Mouse (Mus musculus) forebrain, embryonic 13.5 days (tissue): ENCODE data around the gene Krt18. TPM values are rescaled to one million over a fixed set of nuclear protein-coding genes. Genes with fewer than 3 reads are reported as not detected.

Experiments
- ATAC-seq: fragments of 200-750 bp; cut with Nextera tagmentation; 2 replicates; pipeline ENCODE4 v1.8.0; 2017
- H3K27ac ChIP-seq: fragments of 300-500 bp; sonication (generic); 2 replicates; pipeline ENCODE4 v1.5.1; 2015; ENCODE audit warnings: inconsistent platforms, mild to moderate bottlenecking, moderate library complexity
- H3K27me3 ChIP-seq: fragments of 300-500 bp; sonication (generic); 2 replicates; pipeline ENCODE4 v1.6.1; 2015; ENCODE audit warnings: mild to moderate bottlenecking, inconsistent platforms
- H3K36me3 ChIP-seq: fragments of 300-500 bp; sonication (generic); 2 replicates; pipeline ENCODE4 v1.6.1; 2015; ENCODE audit warnings: mild to moderate bottlenecking, inconsistent platforms; ENCODE audit not compliant: poor library complexity, severe bottlenecking
- H3K4me1 ChIP-seq: fragments of 300-500 bp; sonication (generic); 2 replicates; pipeline ENCODE4 v1.6.1; 2015; ENCODE audit warnings: inconsistent platforms
- H3K4me2 ChIP-seq: fragments of 300-500 bp; sonication (generic); 2 replicates; pipeline ENCODE4 v1.6.1; 2015; ENCODE audit warnings: inconsistent platforms, mild to moderate bottlenecking, moderate library complexity
- H3K4me3 ChIP-seq: fragments of 300-500 bp; sonication (generic); 2 replicates; pipeline ENCODE4 v1.5.1; 2015; ENCODE audit warnings: mild to moderate bottlenecking, inconsistent platforms
- H3K9ac ChIP-seq: fragments of 300-500 bp; sonication (generic); 2 replicates; pipeline ENCODE4 v1.6.1; 2015; ENCODE audit warnings: mild to moderate bottlenecking, inconsistent platforms
- H3K9me3 ChIP-seq: fragments of 300-500 bp; sonication (generic); replicated peaks from 2 replicates; pipeline ENCODE4 v1.6.1; 2016; ENCODE audit warnings: inconsistent platforms
- WGBS: fragments of 180-500 bp; shearing (Covaris S2); methylation state at CpG from one replicate; pipeline ENCODE4 v1.1.7; 2015; 5-methylcytosine and 5-hydroxymethylcytosine counted together
- polyA plus RNA-seq: library from polyadenylated mRNA; unstranded; fragments of >200 nt; fragmentation: Nextera tagmentation; extraction: Ambion mirVana; gene quantifications from 2 replicates; pipeline ENCODE4 v1.2.1, GENCODE M21; 2015

Gene Krt18
- polyA plus RNA-seq, 1 experiment from 2014 or later, result 2.4 TPM

DNA sequence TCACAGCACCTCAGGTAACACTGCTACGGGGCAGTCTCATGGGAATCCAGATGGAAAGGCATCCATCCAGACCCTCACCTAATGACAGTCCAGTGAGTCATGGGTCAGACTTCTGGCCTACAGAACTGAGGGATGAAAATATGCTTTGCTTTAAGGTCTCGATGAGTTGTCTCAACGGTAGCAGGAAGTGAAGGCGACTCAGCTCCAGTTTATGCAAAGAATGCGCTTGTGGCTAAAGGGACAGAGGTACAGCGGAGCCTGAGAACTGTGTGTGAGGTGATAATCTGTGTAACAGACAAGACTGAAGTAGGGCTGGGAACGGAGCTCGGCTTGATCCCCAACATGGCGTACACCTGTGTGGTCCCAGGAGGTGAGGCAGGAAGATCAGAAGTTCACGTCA lies 17.7 kb downstream of the Krt18 start:
- no peak for ATAC-seq
- Histone ChIP-seq H3K9me3 (no peaks in the 10 kb centered on the region), H3K9ac (no peak overlapping the region), H3K36me3 (no peaks in the 10 kb centered on the region), H3K27ac (no peak overlapping the region), H3K4me3 (no peak overlapping the region), H3K4me1 (no peaks in the 10 kb centered on the region), H3K27me3 (no peaks in the 10 kb centered on the region), H3K4me2 (no peak overlapping the region)
- 96% methylated on average over 10 of the region's 10 CpGs for WGBS

- H3K9me3 ChIP-seq, result no peaks in the 10 kb centered on the region
- H3K27ac ChIP-seq, result no peak overlapping the region
- 0 out of 2 replicates have a peak, but pooled peaks cover 2% of the 10 kb centered on the region for H3K4me1 ChIP-seq
- H3K27me3 ChIP-seq, result no peaks in the 10 kb centered on the region
- H3K4me3 ChIP-seq, result no peak overlapping the region
- no peak for ATAC-seq
- no peaks in the 10 kb centered on the region for H3K36me3 ChIP-seq
- H3K4me2 ChIP-seq, result no peak overlapping the region
- 89% methylated on average over 6 of the region's 6 CpGs for WGBS
- no peak overlapping the region for H3K9ac ChIP-seq
These were observed 20.0 kb downstream of the Krt18 start for GRCm38 (mm10) chr15:102048006-102048405.

DNA sequence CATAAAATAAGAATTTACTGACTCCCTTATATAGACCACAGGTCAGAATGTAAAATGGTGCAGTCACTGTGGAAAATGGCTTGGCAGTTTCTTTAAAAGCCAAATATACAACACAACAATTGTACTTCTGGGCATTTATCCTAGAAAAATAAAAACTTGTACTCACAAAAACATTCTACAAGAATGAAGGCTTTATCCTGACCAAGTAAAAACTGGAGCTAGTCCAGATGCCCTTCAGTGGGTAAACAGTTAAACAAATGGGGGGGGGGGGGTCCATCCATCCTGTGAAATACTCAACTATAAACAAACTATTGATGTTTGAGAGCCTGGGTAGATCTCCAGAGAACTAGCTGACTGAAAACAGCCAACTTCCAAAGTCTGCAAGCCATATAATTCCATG lies 21.9 kb downstream of the Krt18 start:
- ATAC-seq, result no peak
- Histone ChIP-seq H3K9ac (no peak overlapping the region), H3K4me2 (no peak overlapping the region), H3K4me1 (0 out of 2 replicates have a peak, but pooled peaks cover 2% of the 10 kb centered on the region), H3K36me3 (no peaks in the 10 kb centered on the region), H3K4me3 (no peak overlapping the region), H3K27ac (no peak overlapping the region), H3K27me3 (no peaks in the 10 kb centered on the region), H3K9me3 (no peaks in the 10 kb centered on the region)

DNA sequence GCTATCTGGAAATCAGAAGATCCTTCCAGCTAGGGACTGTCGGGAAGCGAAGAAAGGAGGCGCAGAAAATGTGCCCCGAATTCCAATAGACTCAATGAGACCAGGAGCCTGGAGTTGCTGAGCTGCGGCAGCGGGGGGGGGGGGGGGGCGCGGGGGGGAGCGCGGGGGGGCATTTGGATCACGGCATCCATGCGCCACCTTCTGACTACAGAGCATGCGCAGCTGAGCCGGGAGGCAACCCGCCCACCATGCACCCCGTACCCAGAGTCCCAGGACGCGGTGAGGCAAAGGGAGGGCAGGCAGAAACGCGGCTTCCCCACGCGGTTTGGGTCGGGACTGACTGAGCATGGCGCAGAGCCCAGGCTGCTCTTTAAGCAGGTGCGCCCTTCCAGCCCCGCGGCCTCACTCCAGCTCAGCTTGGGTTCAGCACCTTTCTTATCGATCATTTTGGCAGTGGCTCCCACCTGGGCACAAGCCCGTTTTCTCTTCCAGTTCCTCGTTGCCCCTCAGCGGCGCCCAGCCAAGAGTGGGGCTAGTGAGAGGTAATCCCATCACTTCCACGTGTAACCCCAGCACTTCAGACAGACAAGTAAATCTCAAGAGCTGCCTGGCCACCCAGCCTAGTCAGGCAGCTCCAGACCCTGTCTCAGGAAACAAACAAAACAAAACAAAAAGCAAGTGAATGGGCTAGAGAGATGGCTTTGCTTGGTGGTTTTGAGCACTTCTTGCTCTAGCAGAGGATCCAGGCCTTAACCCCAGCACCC lies 24.1 kb downstream of the Krt18 start:
- Histone ChIP-seq H3K27me3 (no peaks in the 10 kb centered on the region), H3K36me3 (no peaks in the 10 kb centered on the region), H3K4me3 (peak overlapping the region; percentile 48), H3K9me3 (no peaks in the 10 kb centered on the region), H3K9ac (peak overlapping the region; percentile 68), H3K4me1 (0 out of 2 replicates have a peak, but pooled peaks cover 2% of the 10 kb centered on the region), H3K27ac (peak overlapping the region; percentile 41; the same call in 1 of the 2 replicates), H3K4me2 (peak overlapping the region; percentile 71)
- ATAC-seq, result peak; percentile 87
- under 1% methylated on average over 30 of the region's 33 CpGs for WGBS

GRCm38 (mm10) chr15:102056495-102057174 lies 28.7 kb downstream of the Krt18 start:
- Histone ChIP-seq H3K4me1 (no peaks in the 10 kb centered on the region), H3K36me3 (no peaks in the 10 kb centered on the region), H3K4me3 (no peak overlapping the region), H3K27ac (no peak overlapping the region), H3K9me3 (no peaks in the 10 kb centered on the region), H3K4me2 (no peak overlapping the region), H3K9ac (no peak overlapping the region), H3K27me3 (no peaks in the 10 kb centered on the region)
- 92% methylated on average over 15 of the region's 15 CpGs for WGBS
- ATAC-seq, result no peak

DNA sequence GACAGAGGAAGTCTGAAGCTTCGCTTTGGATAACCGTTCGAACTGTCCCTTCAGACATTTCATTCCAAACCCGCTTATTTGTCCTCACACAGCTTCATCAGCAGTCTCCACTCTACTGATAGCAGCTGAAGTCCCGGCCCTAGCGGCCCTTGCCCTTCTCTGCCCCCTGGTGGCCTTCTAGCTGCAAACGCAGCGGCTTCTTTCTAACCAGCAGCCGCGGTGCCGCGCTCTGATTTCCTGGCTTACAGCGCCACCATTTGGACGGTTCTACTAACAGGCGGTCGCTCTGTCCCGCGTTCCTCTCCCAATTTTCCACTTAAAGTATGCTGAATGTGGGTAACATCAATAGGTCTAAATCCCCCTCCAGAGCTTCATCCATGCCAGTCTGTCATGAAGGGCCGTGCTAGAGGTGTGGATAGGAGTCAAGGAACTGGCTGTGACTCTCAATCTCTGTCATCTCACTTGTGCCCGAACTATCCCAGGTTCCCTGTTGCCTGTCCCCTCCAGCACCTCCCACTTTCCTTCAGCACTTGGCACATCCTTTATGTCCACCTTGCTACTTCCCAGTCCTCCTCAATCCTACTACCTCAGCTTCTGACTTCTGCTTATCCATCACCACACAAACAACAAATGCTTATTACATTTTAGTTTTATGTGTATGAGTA lies 37.8 kb downstream of the Krt18 start:
- Histone ChIP-seq H3K27me3 (peaks cover 32% of the 10 kb centered on the region), H3K36me3 (no peaks in the 10 kb centered on the region), H3K4me2 (no peak overlapping the region), H3K9ac (no peak overlapping the region), H3K4me3 (no peak overlapping the region), H3K27ac (no peak overlapping the region), H3K4me1 (no peaks in the 10 kb centered on the region), H3K9me3 (no peaks in the 10 kb centered on the region)
- 5% methylated on average over 20 of the region's 20 CpGs for WGBS
- ATAC-seq, result peak; percentile 89

DNA sequence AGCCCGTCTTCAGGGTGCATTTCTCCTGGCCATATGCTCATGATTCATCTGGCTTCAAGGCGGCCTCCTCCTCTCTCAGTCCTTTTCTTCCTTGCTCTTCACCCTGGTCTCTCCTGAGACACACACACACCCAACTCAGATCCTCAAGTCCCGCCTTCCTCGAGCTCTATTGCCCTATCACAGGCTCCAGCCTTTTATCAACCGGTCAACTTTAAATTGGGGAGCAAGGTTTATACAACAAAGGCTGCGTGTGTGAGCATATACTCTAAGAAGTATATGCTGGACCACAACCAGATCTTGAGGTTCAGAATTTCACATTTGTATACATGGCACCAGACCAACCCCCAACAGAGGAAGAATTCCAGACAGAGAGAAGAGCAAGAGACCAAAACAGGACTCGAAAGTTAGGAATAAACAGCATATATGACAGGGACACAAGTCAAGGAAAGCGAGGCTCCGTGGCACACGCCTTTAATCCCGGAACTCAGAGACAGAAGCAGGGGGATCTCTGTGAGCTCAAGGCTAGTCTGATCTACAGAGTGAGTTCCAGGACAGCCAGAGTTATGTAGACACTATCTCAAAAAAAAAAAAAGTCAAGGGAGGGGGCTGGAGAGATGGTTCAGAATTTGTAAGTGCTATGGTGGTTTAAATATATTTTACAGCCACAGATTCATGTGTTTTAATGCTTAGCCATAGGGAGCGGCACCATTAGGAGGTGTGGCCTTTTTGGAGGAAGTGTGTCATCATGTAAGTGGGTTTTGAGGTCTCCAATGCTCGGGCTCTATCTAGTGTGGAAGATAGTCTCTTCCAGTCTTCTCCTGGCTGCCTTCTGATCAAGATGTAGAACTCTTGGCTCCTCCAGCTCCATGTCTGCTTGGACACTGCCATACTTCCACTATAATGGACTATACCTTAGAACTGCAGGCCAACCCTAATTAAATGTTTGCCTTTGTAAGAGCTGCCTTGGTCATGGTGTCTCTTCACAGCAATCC lies 42.8 kb downstream of the Krt18 start:
- H3K27me3 ChIP-seq, result peaks cover 33% of the 10 kb centered on the region
- H3K4me1 ChIP-seq, result peaks cover 22% of the 10 kb centered on the region
- WGBS, result 74% methylated on average over 13 of the region's 13 CpGs
- H3K36me3 ChIP-seq, result no peaks in the 10 kb centered on the region
- H3K4me2 ChIP-seq, result no peak overlapping the region
- no peak overlapping the region for H3K4me3 ChIP-seq
- ATAC-seq, result no peak
- no peak overlapping the region for H3K27ac ChIP-seq
- no peak overlapping the region for H3K9ac ChIP-seq
- no peaks in the 10 kb centered on the region for H3K9me3 ChIP-seq

DNA sequence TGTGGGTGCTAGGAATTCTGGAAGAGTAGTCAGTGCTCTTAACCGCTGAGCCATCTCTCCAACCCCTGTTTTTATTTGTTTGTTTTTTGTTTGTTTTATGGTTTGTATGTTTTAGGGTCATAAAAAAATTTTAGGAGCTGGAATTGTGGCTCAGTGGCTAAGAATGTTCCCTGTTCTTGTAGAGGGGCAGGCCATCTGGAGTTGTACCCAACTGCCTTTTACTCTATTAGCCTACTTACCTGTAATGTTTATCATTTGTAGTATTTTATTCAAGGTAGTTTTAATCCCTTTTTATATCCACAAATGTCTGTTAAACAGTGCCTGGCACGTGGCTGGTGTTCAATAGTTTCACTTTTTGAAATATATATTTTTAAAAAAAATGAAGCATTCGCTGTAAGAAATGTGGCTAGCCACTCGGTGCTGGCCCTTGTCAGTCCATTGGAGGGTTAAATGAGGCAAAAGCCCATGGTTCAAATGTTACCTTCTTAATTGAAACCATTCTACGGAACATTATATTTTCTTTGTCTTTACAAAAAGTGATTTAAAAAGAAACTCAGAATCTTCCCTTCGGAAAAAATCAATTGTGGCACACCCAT lies 45.1 kb downstream of the Krt18 start:
- H3K9me3 ChIP-seq, result no peaks in the 10 kb centered on the region
- peak overlapping the region; percentile 94 for H3K4me3 ChIP-seq
- H3K4me1 ChIP-seq, result peaks cover 28% of the 10 kb centered on the region
- peak overlapping the region; percentile 55 for H3K4me2 ChIP-seq
- peak; percentile 48 for ATAC-seq
- H3K27ac ChIP-seq, result 0 out of 2 replicates have a peak overlapping the region, but pooled peaks have one; percentile 94
- H3K27me3 ChIP-seq, result peaks cover 14% of the 10 kb centered on the region; the same call in 1 of the 2 replicates
- H3K9ac ChIP-seq, result peak overlapping the region; percentile 95
- 15% methylated on average over 6 of the region's 6 CpGs for WGBS
- no peaks in the 10 kb centered on the region for H3K36me3 ChIP-seq

DNA sequence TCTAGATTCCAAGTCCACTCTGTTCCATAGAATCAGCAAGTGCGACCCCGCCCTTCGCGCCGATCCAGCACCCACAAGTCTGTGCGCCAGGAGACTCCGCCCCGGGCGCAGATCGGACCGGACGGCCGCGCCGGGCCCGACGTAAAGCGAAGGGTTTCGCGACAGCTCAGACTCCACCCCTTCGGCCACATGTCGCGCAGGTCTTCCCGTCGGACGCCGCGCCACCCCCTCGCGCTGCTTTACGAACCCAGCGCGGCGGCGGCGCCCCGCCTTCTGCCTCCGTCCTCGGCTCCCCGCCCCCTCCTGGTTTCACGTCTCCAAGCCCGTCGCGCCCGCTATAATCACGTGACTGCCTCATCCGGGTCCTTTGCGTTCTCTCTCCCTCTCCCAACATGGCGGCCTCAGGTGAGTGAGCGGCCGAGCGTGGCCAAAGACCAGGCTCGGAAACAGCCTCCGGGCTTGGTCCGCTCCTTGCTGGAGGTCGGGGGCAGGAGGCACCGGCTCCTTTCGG lies 45.6 kb downstream of the Krt18 start, which contains the start of gene Eif4b:
Gene Eif4b (plus strand): TSS at position 215 of the 511 bp plus-strand sequence.
- Histone ChIP-seq H3K4me3 (peak within 1 kb of the TSS; percentile 94), H3K4me2 (peak within 1 kb of the TSS; percentile 90), H3K36me3 (no peaks in the 10 kb centered on the region), H3K9me3 (no peaks in the 10 kb centered on the region), H3K9ac (peak within 1 kb of the TSS; percentile 95), H3K4me1 (peaks cover 28% of the 10 kb centered on the region), H3K27ac (peak within 1 kb of the TSS; percentile 94), H3K27me3 (peaks cover 14% of the 10 kb centered on the region; the same call in 1 of the 2 replicates)
- peak; percentile 95 for ATAC-seq
- under 1% methylated on average over 55 of the region's 58 CpGs for WGBS

GRCm38 (mm10) chr15:102074070-102074731 lies 46.2 kb downstream of the Krt18 start:
- Histone ChIP-seq H3K4me1 (peaks cover 28% of the 10 kb centered on the region), H3K27me3 (peaks cover 11% of the 10 kb centered on the region; the same call in 1 of the 2 replicates), H3K4me2 (peak overlapping the region; percentile 90), H3K36me3 (no peaks in the 10 kb centered on the region), H3K9me3 (no peaks in the 10 kb centered on the region), H3K27ac (peak overlapping the region; percentile 94), H3K9ac (peak overlapping the region; percentile 95), H3K4me3 (peak overlapping the region; percentile 94)
- WGBS, result under 1% methylated on average over 52 of the region's 57 CpGs
- ATAC-seq, result peak; percentile 46
